Mouse (Mus musculus): ENCODE measurements around the gene Gpc1. TPM values are rescaled to one million over a fixed set of nuclear protein-coding genes. Genes with fewer than 3 reads are reported as not detected.

The Gpc1 gene
- total and polyA plus RNA-seq, 3 experiments: 0.05 to 0.55 TPM; not detected in 1

DNA sequence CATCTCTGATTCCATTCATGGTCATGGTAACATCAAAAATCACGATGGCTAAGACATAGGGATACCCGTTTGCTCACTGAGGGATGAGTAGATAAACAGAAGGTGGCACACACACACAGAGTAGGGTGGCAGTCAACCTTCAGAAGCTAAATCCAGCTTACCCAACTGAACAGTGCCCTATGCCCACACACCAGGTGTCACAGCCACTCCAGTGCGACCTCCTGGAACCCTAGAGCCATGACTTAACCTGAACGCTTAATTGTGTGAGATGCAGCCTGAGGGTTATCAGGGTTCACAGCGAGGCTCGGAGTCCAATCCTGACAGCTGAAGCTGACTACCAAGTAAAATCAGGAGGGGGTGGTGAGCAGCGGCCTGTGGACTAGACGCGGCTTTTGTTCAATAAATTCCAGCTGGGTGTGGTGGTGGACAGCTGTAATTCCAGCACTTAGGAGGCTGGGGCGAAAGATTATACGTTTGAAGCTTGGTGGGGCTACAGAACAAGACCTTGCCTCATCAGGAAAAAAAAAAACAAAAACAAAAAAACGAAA lies 46.1 kb downstream of the Gpc1 start:
- H3K4me1 ChIP-seq (ENCODE audit: control insufficient read depth in 1 of 2, insufficient read depth in 2 of 2): no peaks in the 10 kb centered on the region
- H3K4me2 ChIP-seq (ENCODE audit: insufficient read depth, low read depth, poor library complexity, severe bottlenecking): no peak overlapping the region
- peaks cover 95% of the 10 kb centered on the region for H3K27me3 ChIP-seq (replicated peaks)
- H3K36me3 ChIP-seq (replicated peaks in 1 of 2; ENCODE audit: control insufficient read depth in 1 of 2, insufficient read depth in 1 of 2, low read length in 1 of 2): no peaks in the 10 kb centered on the region
- TF ChIP-seq KAT2A (IDR thresholded peaks at IDR 0.05; ENCODE audit: insufficient replicate concordance, low read length) (no peak), USF1 (IDR thresholded peaks at IDR 0.05; ENCODE audit: low read depth, low read length) (no peak), MAZ (IDR thresholded peaks at IDR 0.05; ENCODE audit: low read depth, low read length) (no peak), CHD1 (IDR thresholded peaks at IDR 0.05; ENCODE audit: low read depth, low read length) (no peak)
- H3K9ac ChIP-seq (ENCODE audit: insufficient read depth, low read depth): no peak overlapping the region
- peaks cover 6% of the 10 kb centered on the region for H3K9me3 ChIP-seq (replicated peaks; ENCODE audit: low read length)
- DNase-seq (ENCODE audit: extremely low read depth): no peak
- no peak overlapping the region for H3K27ac ChIP-seq (ENCODE audit: insufficient read depth, low read depth)
- dilution Hi-C loops (cut with MboI; ENCODE audit: extremely low pct_ligation_motif_present, extremely low pct_unique_long_range_greater_than_20kb, low sequenced_read_pairs) (no loop called here), in situ Hi-C loops (cut with MboI; ENCODE audit: low pct_ligation_motif_present, low pct_unique_long_range_greater_than_20kb, low sequenced_read_pairs) (no loop called here)
- H3K4me3 ChIP-seq (replicated peaks in 1 of 3; ENCODE audit: low read depth in 2 of 3, low read length in 2 of 3, poor library complexity in 1 of 3): no peak overlapping the region
- no peaks in the 10 kb centered on the region for H3K79me2 ChIP-seq (replicated peaks; ENCODE audit: control insufficient read depth, extremely low read depth, insufficient read depth, poor library complexity, severe bottlenecking)

GRCm38 (mm10) chr1:92878066-92878741 lies 46.8 kb downstream of the Gpc1 start:
- no peaks in the 10 kb centered on the region for H3K36me3 ChIP-seq (replicated peaks in 1 of 2; ENCODE audit: control insufficient read depth in 1 of 2, insufficient read depth in 1 of 2, low read length in 1 of 2)
- H3K4me1 ChIP-seq (ENCODE audit: control insufficient read depth in 1 of 2, insufficient read depth in 2 of 2): no peaks in the 10 kb centered on the region
- no peak overlapping the region for H3K9ac ChIP-seq (ENCODE audit: insufficient read depth, low read depth)
- dilution Hi-C loops (cut with MboI; ENCODE audit: extremely low pct_ligation_motif_present, extremely low pct_unique_long_range_greater_than_20kb, low sequenced_read_pairs) (no loop called here), in situ Hi-C loops (cut with MboI; ENCODE audit: low pct_ligation_motif_present, low pct_unique_long_range_greater_than_20kb, low sequenced_read_pairs) (no loop called here)
- no peak overlapping the region for H3K4me3 ChIP-seq (replicated peaks in 1 of 3; ENCODE audit: low read depth in 2 of 3, low read length in 2 of 3, poor library complexity in 1 of 3)
- H3K4me2 ChIP-seq (ENCODE audit: insufficient read depth, low read depth, poor library complexity, severe bottlenecking): no peak overlapping the region
- H3K27ac ChIP-seq (ENCODE audit: insufficient read depth, low read depth): no peak overlapping the region
- DNase-seq (ENCODE audit: extremely low read depth): no peak
- H3K79me2 ChIP-seq (replicated peaks; ENCODE audit: control insufficient read depth, extremely low read depth, insufficient read depth, poor library complexity, severe bottlenecking): no peaks in the 10 kb centered on the region
- TF ChIP-seq CHD2 (IDR thresholded peaks at IDR 0.05; ENCODE audit: low read length) (no peak), RCOR1 (conservative IDR thresholded peaks at IDR 0.05; ENCODE audit: low read depth, low read length) (no peak), CTCF (conservative IDR thresholded peaks at IDR 0.05 in 1 of 2, IDR thresholded peaks at IDR 0.05 in 1 of 2; ENCODE audit: low read depth in 2 of 2, low read length in 2 of 2) (no peak), UBTF (IDR thresholded peaks at IDR 0.05; ENCODE audit: low read depth, low read length) (no peak), ZKSCAN1 (IDR thresholded peaks at IDR 0.05; ENCODE audit: borderline replicate concordance, low read depth, low read length) (no peak), MXI1 (IDR thresholded peaks at IDR 0.05; ENCODE audit: low read depth, low read length) (no peak), MAZ (IDR thresholded peaks at IDR 0.05; ENCODE audit: low read depth, low read length) (no peak), HCFC1 (IDR thresholded peaks at IDR 0.05; ENCODE audit: low read depth, low read length) (no peak), USF2 (conservative IDR thresholded peaks at IDR 0.05; ENCODE audit: low read depth, low read length) (no peak)
- H3K27me3 ChIP-seq (replicated peaks): peaks cover 96% of the 10 kb centered on the region
- H3K9me3 ChIP-seq (replicated peaks; ENCODE audit: low read length): peaks cover 2% of the 10 kb centered on the region

DNA sequence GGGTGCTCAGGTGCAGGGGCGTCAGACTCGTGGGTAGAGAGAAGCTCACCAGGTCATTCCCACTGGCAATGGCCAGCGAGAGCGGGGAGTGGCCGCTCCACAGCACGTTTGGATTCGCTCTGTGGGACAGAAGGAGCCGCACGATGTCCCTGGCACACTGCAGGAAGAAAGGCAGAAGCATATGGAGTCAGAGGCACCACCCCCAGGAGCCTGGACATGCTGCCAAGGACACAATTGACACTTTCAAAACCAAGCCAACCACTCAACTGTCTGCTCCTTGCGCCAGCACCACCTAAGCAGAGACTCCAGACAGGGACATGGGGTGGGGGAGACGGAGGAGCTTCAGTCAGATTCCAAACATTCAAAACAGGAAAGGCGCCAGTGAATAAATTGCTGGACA lies 47.8 kb downstream of the Gpc1 start:
- Histone ChIP-seq H3K79me2 (replicated peaks; ENCODE audit: control insufficient read depth, extremely low read depth, insufficient read depth, poor library complexity, severe bottlenecking) (no peaks in the 10 kb centered on the region), H3K9me3 (replicated peaks; ENCODE audit: low read length) (no peaks in the 10 kb centered on the region), H3K36me3 (replicated peaks in 1 of 2; ENCODE audit: control insufficient read depth in 1 of 2, insufficient read depth in 1 of 2, low read length in 1 of 2) (no peaks in the 10 kb centered on the region), H3K4me3 (replicated peaks in 1 of 3; ENCODE audit: low read depth in 2 of 3, low read length in 2 of 3, poor library complexity in 1 of 3) (no peak overlapping the region), H3K4me1 (ENCODE audit: control insufficient read depth in 1 of 2, insufficient read depth in 2 of 2) (no peaks in the 10 kb centered on the region), H3K27ac (ENCODE audit: insufficient read depth, low read depth) (no peak overlapping the region), H3K9ac (ENCODE audit: insufficient read depth, low read depth) (no peak overlapping the region), H3K4me2 (ENCODE audit: insufficient read depth, low read depth, poor library complexity, severe bottlenecking) (no peak overlapping the region), H3K27me3 (replicated peaks) (peaks cover 98% of the 10 kb centered on the region)
- no peak for TF ChIP-seq USF2 (conservative IDR thresholded peaks at IDR 0.05; ENCODE audit: low read depth, low read length)
- TF ChIP-seq ZC3H11A (IDR thresholded peaks at IDR 0.05; ENCODE audit: low read depth, low read length): no peak
- no peak for TF ChIP-seq NELFE (IDR thresholded peaks at IDR 0.05; ENCODE audit: low read depth, low read length)
- no peak for TF ChIP-seq USF1 (IDR thresholded peaks at IDR 0.05; ENCODE audit: low read depth, low read length)
- no peak for TF ChIP-seq E2F4 (IDR thresholded peaks at IDR 0.05; ENCODE audit: insufficient replicate concordance, low read depth, low read length)
- TF ChIP-seq MYC (IDR thresholded peaks at IDR 0.05; ENCODE audit: low read depth, low read length): no peak
- no peak for TF ChIP-seq NRF1 (IDR thresholded peaks at IDR 0.05; ENCODE audit: low read depth, low read length)
- TF ChIP-seq CHD2 (IDR thresholded peaks at IDR 0.05; ENCODE audit: low read length): no peak
- no peak for TF ChIP-seq RCOR1 (conservative IDR thresholded peaks at IDR 0.05; ENCODE audit: low read depth, low read length)
- no peak for TF ChIP-seq EP300 (IDR thresholded peaks at IDR 0.05; ENCODE audit: low read length)
- TF ChIP-seq TBP (conservative IDR thresholded peaks at IDR 0.05; ENCODE audit: low read depth, low read length): no peak
- TF ChIP-seq ELF1 (IDR thresholded peaks at IDR 0.05; ENCODE audit: low read depth, low read length): no peak
- TF ChIP-seq POLR2A (IDR thresholded peaks at IDR 0.05; ENCODE audit: low read depth, low read length): no peak
- no peak for TF ChIP-seq GABPA (IDR thresholded peaks at IDR 0.05; ENCODE audit: insufficient replicate concordance, low read depth, low read length)
- no peak for TF ChIP-seq BHLHE40 (IDR thresholded peaks at IDR 0.05; ENCODE audit: low read depth, low read length)
- TF ChIP-seq ETS1 (conservative IDR thresholded peaks at IDR 0.05; ENCODE audit: low read depth, low read length): no peak
- TF ChIP-seq CHD1 (IDR thresholded peaks at IDR 0.05; ENCODE audit: low read depth, low read length): no peak
- dilution Hi-C loops (cut with MboI; ENCODE audit: extremely low pct_ligation_motif_present, extremely low pct_unique_long_range_greater_than_20kb, low sequenced_read_pairs): no loop called here
- no peak for DNase-seq (ENCODE audit: extremely low read depth)
- in situ Hi-C loops (cut with MboI; ENCODE audit: low pct_ligation_motif_present, low pct_unique_long_range_greater_than_20kb, low sequenced_read_pairs): no loop called here

Measured in CH12.LX (cell line).